Mouse (Mus musculus): ENCODE measurements at regions not wholly inside any gene's neighbourhood (a gene's known extent, or its start where the extent isn't known, plus 50 kb on each side); places are given as distances from the start of the nearest gene placed in this dataset.
"Not testable (repeated sequence)": the region's sequence is repeated elsewhere in the genome, so short reads cannot be mapped to it uniquely, and the experiment has no call there.

DNA sequence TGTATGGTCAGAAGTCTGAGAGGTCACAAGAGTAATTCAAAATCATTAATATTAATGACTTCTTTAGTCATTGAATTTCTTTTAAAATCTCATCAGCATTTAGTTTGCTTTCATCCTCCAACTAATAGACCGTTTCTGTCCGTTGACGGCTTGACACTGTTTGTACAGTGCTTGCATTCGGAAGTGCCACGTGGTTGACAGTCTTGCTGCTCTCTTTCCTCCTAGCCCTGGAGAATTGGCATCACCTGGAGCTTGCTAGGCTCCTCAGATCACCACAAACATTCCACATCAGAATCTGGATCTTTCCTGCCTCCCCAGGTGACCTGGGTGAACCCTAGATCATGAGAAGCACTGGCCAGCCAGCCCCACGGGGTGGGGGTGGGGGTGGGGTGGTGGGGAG, 192.3 kb upstream of the Ccdc54 start:
- DNase-seq (ENCODE audit: extremely low spot score in 1 of 2, low spot score in 1 of 2): no peak

DNA sequence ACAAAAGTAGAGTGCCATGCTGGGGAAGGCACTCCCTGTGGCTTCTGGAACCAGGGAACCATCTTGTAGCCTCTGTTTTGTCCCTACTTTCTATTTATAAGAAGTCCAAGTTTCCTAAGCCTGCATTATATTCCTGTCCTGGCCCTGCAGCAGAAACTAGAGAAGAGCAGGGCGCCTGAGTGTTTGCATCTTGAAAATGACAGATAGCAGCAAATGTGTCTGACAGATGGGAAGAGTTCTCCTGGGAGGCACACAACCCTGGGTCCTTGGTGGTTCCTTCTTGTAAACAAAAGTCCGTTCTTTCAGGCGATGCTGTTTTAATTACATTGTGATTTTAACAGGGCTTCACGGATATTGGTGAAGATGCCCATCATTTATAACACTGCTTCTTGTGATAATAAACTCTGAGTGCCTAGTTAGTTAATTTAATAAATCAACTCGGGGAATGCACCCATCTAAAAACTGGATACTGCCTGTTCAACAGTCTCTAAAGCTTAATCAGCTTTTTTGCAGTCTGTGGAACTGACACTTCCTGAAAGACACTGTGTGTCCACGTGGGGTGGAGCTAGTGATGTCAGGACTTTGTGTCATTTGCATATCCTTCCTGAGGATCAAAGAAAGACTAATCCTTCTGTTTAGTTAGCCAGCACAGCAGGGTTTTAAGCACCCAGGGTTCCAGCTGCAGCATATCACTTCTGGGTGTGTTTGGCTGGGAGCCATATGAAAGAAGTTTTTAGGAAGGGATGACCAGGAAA, 188.3 kb upstream of the Ccdc54 start:
- no peak for DNase-seq (ENCODE audit: extremely low spot score in 1 of 2, low spot score in 1 of 2)

DNA sequence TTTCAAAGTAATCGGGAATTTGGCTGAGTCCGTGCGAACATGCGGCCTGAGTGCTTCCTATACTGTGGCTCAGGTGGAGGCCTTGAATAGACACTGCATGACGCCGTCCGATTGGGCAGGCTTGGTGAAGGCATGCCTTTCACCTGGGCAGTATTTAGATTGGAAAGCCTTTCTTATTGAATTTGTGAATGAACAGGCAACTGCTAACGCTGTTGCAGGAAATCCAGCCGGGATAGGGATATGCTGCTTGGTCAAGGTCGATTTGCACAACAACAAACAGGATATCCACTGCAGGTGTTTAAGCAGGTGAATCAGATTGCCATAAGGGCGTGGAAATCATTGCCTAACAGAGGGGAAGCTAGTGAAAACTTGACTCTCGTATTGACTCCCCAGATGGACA, 183.7 kb upstream of the Ccdc54 start:
- DNase-seq (ENCODE audit: extremely low spot score in 1 of 2, low spot score in 1 of 2): not testable (repeated sequence)

DNA sequence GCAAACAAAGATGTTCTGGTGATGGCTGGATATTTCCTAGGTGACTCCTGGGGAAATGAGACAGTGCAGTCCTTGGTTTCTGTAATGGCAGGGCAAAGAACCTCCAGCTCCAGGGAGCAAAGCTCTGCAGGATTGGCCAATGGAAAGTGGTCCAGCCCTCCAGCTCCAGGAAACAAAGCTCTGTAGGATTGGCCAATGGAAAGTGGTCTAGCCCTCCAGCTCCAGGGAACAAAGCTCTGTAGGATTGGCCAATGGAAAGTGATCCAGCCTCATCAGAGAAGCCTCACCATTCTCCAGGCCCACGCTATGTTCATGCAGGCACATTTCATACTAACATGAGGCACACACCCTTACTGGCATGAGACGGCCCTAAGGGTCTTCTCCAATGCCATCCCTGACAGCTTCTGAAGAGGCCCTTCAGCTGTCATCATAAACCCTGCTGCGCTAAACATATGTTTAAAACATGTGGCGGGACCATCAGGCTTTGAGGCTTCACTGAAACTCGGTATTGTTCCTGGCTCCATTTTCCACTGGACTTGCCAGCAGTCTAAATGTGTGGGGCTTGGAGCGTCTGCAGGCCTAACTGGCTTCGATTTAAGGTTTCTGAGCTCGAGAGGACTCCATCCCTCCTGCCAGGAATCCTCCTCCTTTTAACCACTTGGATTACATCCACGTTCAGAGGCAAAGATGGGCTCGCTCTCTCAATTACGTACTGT, 175.3 kb upstream of the Ccdc54 start:
- DNase-seq (ENCODE audit: extremely low spot score in 1 of 2, low spot score in 1 of 2): no peak

DNA sequence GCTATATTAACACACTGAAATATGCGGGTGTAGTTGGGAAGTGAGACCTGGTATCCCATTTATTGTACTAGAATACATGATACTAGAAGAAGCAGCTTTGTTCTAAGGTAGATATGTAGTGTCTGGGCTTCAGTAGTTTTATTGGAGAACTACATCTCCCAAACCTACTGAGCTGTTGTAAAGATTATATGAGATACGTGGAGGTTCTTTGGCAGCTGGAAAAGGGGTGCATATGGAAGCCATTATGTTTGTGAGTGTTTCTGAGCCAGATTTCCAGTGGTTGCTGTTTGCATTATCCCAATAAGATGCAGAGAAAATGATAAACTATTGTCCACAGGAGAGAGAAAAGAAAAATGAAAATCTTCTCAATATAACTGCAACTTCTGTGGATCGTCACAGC, 171.1 kb upstream of the Ccdc54 start:
- DNase-seq (ENCODE audit: extremely low spot score in 1 of 2, low spot score in 1 of 2): no peak

DNA sequence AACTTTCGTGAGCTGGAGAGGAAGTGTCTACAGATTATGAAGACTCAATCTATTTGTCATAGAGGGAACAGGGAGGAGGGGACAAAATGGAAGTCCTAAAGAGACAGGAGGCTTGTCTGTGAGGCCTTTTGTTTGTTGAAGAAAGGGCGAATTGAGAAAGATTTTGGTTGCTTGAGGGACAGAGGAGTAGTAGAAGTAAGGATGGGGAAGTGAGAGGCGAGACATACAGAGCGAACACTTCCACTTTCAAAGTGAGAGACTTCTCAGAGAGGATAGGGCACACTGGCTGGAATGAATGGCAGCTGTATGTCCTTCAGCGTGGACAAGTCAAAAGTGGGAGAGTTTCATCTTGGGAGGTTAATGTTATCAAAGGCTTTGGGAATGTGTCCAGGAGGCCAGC, 169.0 kb upstream of the Ccdc54 start:
- no peak for DNase-seq (ENCODE audit: extremely low spot score in 1 of 2, low spot score in 1 of 2)

DNA sequence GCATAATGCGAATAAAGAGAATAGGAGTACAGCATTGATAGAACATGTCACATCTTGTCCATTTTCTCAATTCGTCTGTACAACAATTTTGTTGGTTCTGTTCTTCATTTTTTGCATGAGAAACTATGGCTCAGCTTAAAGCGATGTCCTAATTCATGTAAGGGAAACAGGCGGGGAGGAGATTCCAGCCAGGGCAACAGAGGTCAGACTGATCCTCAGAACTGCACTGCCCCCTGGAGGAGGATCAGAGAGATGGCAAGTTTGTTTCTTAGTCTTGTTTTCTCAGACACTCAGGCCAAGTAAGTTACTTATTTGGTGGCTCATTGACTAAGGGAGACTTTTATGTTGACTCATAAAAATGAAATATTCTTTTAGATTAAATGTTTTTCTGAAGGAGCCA, 165.7 kb upstream of the Ccdc54 start:
- peak in 1 of 2 experiments; percentile 19 for DNase-seq (ENCODE audit: extremely low spot score in 1 of 2, low spot score in 1 of 2)

DNA sequence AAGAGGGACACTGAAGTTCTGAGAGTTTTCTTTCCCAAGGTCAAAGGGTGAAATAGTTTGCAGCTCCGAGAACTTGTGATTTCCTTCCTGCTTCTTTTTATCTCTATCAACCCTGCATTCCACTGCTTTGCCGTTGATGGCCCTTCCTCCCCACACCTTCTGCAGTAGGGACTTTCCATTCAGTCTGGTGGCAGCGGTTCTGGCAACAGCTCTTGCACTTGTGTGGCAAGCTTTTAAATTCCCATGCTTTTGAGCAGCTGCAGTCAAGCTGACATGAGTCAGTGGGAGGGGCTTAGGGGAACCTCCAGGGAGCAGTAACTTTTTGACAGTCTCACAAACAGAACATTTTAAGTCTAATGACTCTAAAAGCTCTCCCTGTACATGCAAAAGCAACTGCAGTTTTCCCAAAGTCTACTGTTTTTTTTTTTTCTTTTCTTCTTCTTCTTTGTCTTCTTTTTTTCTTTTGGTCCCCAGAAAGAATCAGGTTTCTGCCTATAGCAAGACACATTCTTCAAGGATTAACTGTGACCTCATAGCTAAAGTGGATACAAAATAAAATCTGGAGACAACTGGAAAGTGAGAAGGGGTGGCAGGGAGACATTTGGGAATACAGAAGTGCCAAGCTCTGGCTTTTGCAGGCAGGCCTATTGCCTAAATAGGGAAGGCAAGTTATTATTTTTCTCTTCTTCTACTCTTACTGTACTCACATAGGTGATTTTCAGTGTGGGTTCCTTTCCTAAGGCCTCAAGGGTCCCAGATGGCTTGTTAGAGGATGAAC, 162.8 kb upstream of the Ccdc54 start:
- no peak for DNase-seq (ENCODE audit: extremely low spot score in 1 of 2, low spot score in 1 of 2)

DNA sequence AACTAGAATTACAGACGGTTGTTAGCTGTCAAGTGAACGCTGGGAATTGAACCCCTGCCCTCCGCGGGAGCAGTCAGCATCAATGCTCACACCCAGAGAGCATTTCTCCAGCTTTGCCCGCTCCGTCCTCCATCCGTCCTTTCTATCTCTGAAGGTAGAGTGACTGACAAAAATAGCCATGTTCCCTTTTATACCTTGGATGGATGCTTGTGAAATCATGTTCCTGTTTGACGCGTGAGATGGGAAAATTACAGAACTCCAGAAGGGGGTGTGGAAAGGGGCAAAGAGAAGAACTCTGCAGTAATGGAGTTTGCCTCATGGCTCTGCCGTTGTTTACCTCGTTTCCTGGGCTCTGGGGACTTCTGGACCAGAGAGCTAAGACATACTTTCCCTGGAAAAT, 162.1 kb upstream of the Ccdc54 start:
- no peak for DNase-seq (ENCODE audit: extremely low spot score in 1 of 2, low spot score in 1 of 2)

DNA sequence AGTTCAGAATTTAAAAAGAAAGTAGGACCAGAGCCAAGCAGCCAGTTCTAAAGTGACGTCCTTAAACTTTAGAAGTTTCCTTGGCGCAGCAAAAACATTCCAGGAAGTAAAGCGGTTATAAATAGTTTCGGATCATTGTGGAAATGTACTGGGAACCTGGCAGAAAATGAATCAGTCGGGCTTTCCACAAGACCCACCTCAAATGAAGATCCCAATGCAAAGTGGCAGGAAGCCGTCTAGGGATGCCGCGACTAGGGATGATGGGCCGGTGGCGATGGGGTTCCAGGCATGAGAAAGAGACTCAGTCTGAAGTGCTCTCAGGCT, 161.3 kb upstream of the Ccdc54 start:
- DNase-seq (ENCODE audit: extremely low spot score in 1 of 2, low spot score in 1 of 2): no peak

DNA sequence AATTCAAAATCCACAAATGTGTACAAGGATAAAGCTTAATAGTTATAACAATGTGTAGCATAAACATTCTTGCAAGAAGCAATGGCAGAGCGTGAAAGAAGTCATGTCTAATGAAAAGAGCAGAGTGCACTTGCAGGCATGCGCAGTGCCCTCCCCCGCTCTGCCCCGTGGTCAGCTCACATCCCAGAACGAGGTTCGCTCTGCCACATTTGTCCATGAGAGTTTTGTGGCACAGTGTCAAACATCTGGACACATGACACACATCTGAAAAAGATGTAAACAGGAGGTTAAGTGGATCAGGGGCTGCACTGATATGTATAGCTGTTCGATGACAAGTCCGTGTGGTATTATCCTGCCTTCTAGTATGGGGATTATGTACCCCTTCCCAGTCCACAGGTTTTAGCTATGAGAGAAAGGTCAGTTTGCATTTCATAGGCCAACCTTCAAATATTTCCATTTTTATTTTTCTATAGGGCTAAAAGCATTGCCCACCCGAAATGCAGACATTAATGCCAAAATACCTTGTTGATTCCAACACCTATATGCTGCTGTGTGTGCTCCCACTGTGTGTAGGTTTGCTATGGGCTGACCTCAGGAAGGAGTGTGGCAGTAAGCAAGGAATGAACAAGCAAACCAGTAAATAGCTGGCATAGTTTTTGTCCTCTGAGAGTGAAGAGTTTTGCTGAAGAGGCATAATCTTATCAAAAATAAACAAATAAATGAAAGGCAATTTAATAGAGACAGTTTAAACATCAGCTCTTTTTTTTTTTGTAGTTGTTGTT, 160.7 kb upstream of the Ccdc54 start:
- DNase-seq (ENCODE audit: extremely low spot score in 1 of 2, low spot score in 1 of 2): no peak

DNA sequence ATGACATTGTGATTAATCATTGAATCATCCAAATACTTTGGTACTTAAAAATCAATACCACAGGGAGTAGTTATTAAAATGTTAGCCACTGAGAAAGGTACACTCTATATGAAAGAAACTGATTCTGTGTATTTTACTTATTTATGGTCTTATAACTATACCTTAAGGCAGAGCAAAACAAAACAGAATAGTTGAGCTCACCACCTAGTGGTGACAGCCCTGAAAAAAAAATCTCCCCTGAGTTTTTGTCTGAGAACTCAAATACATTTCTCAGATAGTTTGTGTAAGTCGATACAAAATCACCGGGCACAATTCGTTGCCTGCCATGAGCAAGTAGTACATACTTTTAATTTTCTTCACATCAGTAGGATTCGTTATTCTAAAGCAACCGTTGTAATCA, 156.7 kb upstream of the Ccdc54 start:
- DNase-seq (ENCODE audit: extremely low spot score in 1 of 2, low spot score in 1 of 2): no peak

DNA sequence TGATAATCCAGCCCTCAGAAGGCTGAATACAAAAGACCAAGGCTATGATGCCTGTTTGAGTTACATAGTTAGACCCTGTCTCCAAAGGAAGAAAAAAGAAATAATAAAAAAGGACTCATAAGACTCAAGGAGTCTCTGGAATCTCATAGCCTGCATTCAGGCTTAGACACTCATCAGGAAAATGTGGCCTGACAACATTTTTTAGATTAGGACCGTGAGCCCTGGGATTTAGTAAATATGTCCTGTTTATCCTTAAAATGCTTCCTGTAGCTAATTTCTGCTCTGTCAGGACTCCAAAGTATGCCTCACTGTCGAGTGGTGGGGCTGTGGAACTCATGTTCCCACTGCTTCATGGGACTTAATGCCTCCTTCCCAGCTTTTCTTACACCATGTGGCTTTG, 154.8 kb upstream of the Ccdc54 start:
- no peak for DNase-seq (ENCODE audit: extremely low spot score in 1 of 2, low spot score in 1 of 2)

DNA sequence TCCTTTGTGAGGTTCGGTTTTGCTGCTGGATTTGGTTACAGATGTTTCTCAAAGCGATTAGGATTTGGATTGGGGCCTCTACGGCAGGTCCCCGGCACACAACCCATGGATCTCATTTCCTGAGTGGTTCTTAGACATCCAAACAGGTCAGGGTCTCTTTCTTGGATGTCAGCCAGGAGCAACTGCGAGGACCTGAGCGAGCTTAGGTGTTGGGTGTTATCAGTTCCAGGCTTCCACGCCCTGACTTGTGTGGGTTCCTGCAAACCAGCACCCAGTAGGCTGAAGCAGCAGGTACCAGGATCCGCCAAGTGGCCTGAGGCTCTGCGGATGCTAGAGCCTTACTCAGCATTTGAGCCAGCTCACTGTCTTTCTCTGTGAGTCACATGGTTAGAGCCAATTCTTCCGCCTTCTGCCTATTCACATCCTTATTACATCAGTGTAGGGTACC, 146.5 kb upstream of the Ccdc54 start:
- no peak for DNase-seq (ENCODE audit: extremely low spot score in 1 of 2, low spot score in 1 of 2)

DNA sequence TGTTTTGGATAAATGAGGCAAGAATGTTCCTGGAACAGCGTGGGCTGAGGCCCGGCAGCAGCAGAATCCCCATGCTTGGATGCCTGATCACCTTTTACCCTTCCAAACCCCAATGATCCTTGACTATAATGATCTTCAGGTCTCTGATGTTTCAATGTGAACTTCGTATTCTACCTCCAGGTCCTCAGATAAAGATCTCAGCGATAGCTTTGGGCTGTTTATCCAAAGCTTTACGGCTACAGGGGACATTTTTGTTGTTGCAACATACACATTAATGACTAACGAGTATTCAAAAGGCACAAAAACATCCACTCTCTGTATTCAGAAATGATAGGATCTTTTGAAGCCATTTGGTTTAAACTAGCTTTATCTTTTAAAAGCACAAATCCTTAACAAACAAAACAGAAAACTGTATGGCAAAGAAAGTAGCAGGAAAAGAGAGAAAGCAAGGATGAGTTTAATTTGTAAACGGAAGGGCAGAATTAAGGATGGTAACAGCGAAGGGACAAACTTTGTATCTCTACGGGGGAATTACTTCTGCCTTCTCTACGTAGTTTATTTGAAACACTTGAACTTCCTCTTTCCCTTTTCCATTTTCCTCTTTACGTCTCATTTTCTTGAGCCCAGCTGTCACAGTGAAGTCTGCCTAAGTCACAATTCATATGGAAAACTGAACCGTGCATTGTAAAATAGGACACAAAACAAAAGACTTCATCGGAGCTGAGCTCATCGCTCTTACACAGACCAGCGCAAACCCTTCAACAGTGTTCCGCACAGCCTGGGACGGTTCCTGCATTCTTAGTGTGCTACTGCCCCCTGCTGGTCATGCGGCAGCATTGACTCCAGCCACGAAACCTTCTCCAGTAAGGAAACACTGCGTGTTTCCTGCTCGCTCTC, 145.4 kb upstream of the Ccdc54 start:
- peak; percentile 67 to 95 for DNase-seq (ENCODE audit: extremely low spot score in 1 of 2, low spot score in 1 of 2)

DNA sequence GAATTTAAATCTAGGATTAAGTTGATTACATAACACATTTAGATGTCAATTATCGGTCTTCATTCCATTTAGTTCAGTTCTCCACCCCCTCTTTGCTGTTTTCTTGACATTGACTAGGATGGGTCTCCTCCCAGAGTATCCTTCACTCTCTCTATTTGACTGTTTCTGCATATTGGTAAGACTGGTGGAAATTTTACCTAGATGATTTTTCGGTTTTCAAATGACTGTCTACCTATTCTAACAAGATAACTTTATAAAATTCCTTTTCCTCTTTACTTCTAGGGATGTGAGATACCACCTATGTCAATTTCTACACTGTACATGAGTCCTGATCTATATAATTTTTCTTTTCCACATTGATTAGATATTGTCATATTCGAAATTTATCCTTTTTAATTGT, 142.4 kb upstream of the Ccdc54 start:
- DNase-seq (ENCODE audit: extremely low spot score in 1 of 2, low spot score in 1 of 2): no peak

DNA sequence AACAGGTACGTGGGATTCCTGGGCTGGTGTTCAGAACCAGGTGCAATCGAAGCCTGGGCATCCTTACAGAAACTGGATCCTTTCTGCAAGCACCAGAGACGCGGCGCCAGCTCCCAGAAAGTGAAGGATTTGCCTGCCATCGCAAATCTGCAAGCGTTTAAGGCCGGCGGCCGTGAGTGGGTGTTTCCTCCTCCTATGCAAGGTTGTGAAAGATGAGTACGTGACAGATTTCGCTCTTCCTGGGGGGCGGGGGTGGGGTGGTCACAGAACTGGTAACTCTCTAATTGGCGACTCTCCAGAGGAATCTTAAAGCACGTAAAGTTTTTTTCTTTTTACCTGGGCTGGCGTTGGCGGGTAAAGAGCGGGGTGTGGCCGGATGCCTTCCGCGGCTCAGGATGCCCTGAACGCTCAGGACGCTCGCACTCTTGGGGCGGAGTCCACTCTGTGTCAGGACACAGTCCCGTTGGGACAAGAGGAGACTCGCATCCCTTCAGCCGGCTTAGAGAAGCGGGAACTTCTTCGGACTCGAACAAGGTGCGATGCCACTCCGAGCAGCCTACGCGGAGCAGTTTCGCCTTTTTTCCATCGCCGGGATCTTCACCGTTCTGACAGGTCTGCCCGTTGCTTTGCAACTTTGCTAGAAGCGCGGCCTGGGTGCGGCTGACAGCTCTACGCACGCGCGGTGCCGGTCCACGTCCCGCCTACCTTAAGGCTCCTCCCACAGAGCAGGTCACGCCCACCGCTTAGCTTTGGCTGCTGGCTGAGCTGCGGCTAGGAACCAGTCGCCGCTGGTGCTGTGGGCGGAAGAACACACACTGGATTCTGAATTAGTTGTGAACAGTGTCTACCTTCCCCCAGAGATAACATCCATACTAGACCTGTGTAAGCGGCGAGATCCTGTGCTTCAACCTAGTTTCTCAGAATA, 141.4 kb upstream of the Ccdc54 start:
- peak; percentile 76 to 91 for DNase-seq (ENCODE audit: extremely low spot score in 1 of 2, low spot score in 1 of 2)

DNA sequence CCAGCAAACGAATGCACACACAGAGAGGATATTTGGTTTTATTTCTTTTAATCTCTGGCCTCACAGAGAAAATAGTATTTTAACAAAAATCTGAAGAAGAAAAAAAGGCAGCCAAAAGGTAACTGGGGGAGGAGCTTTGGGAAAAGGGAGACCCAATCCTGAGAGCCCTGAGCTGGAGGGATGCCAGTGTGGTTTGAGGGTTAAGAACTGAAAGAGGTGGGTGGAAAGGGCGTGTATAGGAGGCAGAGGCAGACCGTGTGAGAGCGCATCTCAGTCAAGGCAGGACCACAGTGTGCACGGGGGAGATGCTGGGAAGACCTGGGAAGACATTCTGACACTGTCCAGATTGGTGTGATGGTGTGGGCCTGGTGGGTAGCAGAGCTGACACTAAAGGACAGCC, 138.4 kb upstream of the Ccdc54 start:
- DNase-seq (ENCODE audit: extremely low spot score in 1 of 2, low spot score in 1 of 2): no peak

DNA sequence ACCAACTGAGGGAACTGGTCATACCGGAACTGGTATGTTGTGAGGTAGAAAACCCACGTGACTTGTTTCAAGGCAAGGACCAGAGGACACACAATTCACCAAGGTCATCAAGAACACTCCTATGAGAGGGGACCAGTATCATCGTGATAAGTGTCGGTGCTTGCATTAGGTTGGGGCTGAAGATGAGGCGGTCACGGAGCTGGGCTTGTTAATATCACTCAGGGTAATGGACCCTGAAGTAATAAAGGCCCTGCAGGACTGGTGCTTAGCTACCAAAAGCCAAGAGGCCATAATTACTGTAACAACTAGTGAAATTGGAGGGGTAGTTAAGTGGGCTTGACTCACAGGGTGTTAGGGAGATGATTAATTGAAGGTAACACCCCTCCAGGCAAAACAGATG, 132.2 kb upstream of the Ccdc54 start:
- no peak for DNase-seq (ENCODE audit: extremely low spot score in 1 of 2, low spot score in 1 of 2)

Measured in frontal cortex, adult 2 months (tissue).